Comparison of ENCODE assay signal across 9 mouse cellular contexts in genomic region chrX:142096904-142097303, GRCm38 (mm10).
A peak's percentile ranks its signal among the peaks of the same experiment; 100 is the strongest.
DNase-seq lines count a peak whose midpoint lies in the region; ATAC-seq and TF ChIP-seq lines count a peak whose summit lies in the region.
"Had no signal": no experiment of that assay in that cellular context is flagged by ENCODE, and none has a peak within 500 bp of the region (broad histone marks: within the 10 kb centered on the region; RNA-seq: fewer than 3 reads in every experiment).

No protein-coding gene starts in this region.

- peak; percentile 10 for DNase-seq in adrenal gland, adult 2 months
- no peak for DNase-seq in adrenal gland, adult 8-10 months
- DNase-seq in kidney, postnatal 0 days (ENCODE audit: low spot score) = peak; percentile 52
- peak; percentile 45 for DNase-seq in brain, adult 2 months (ENCODE audit: low read depth, low spot score)
- peak; percentile 31 to 39 for DNase-seq in left cerebral cortex, postnatal 14 days (ENCODE audit: low spot score in 2 of 2)
- no peak for DNase-seq in natural killer cell, adult 2 months (ENCODE audit: low spot score in 2 of 2)

- WGBS in kidney, postnatal 0 days = 47% methylated on average over 3 of the region's 3 CpGs
- WGBS in kidney, embryonic 15.5 days = 50% methylated on average over 3 of the region's 3 CpGs
- 42% methylated on average over 3 of the region's 3 CpGs for WGBS in forebrain, embryonic 16.5 days

- no peak for ATAC-seq in kidney, postnatal 0 days (replicated peaks; ENCODE audit: low FRiP score, low read depth)
- ATAC-seq in kidney, embryonic 15.5 days (replicated peaks; ENCODE audit: low FRiP score) = no peak
- ATAC-seq in forebrain, embryonic 16.5 days = no peak

- no peak overlapping the region for H3K9ac ChIP-seq in kidney, postnatal 0 days (ENCODE audit: low read depth, low read length)
- no peak overlapping the region for H3K9ac ChIP-seq in kidney, embryonic 15.5 days
- no peak overlapping the region for H3K9ac ChIP-seq in forebrain, embryonic 16.5 days (replicated peaks; ENCODE audit: low read depth, low read length)
- H3K9ac ChIP-seq: embryonic facial prominence, embryonic 15.5 days had no signal

- H3K9me3 ChIP-seq in kidney, postnatal 0 days (replicated peaks; ENCODE audit: low read length) = no peaks in the 10 kb centered on the region
- no peaks in the 10 kb centered on the region for H3K9me3 ChIP-seq in kidney, embryonic 15.5 days (replicated peaks)
- H3K9me3 ChIP-seq in forebrain, embryonic 16.5 days (ENCODE audit: control insufficient read depth, low read length) = no peaks in the 10 kb centered on the region
- H3K9me3 ChIP-seq: embryonic facial prominence, embryonic 15.5 days had no signal

- peak; percentile 69 for TF ChIP-seq CTCF in kidney, postnatal 0 days (IDR thresholded peaks at IDR 0.05; ENCODE audit: low read depth)

- no peaks in the 10 kb centered on the region for H3K27me3 ChIP-seq in kidney, postnatal 0 days (ENCODE audit: insufficient read depth, low read length)
- peaks cover 51% of the 10 kb centered on the region for H3K27me3 ChIP-seq in kidney, embryonic 15.5 days
- H3K27me3 ChIP-seq in forebrain, embryonic 16.5 days (replicated peaks; ENCODE audit: control insufficient read depth, insufficient read depth, low read length) = no peaks in the 10 kb centered on the region

- no peak overlapping the region for H3K4me3 ChIP-seq in kidney, postnatal 0 days (replicated peaks; ENCODE audit: low read depth, low read length)
- no peak overlapping the region for H3K4me3 ChIP-seq in kidney, embryonic 15.5 days (replicated peaks)
- no peak overlapping the region for H3K4me3 ChIP-seq in forebrain, embryonic 16.5 days (replicated peaks; ENCODE audit: low read length)
- H3K4me3 ChIP-seq: embryonic facial prominence, embryonic 15.5 days had no signal

- H3K4me1 ChIP-seq in kidney, postnatal 0 days (replicated peaks; ENCODE audit: insufficient read depth, low read length) = no peaks in the 10 kb centered on the region
- H3K4me1 ChIP-seq in kidney, embryonic 15.5 days = no peaks in the 10 kb centered on the region
- no peaks in the 10 kb centered on the region for H3K4me1 ChIP-seq in forebrain, embryonic 16.5 days (replicated peaks; ENCODE audit: control insufficient read depth, insufficient read depth, low read length)
- H3K4me1 ChIP-seq: embryonic facial prominence, embryonic 15.5 days had no signal

- intact Hi-C loops in left cerebral cortex, postnatal 14 days (cut with DNase I) = loop anchor here (10.0 kb wide), 1 partner anchor 502 kb away; no protein-coding TSS in a partner anchor

- H3K4me2 ChIP-seq in kidney, postnatal 0 days (ENCODE audit: low read length) = no peak overlapping the region
- no peak overlapping the region for H3K4me2 ChIP-seq in kidney, embryonic 15.5 days
- no peak overlapping the region for H3K4me2 ChIP-seq in forebrain, embryonic 16.5 days (ENCODE audit: low read length)
- H3K4me2 ChIP-seq: embryonic facial prominence, embryonic 15.5 days had no signal

- H3K36me3 ChIP-seq in kidney, postnatal 0 days (ENCODE audit: insufficient read depth, low read length) = no peaks in the 10 kb centered on the region
- H3K36me3 ChIP-seq in kidney, embryonic 15.5 days = no peaks in the 10 kb centered on the region
- H3K36me3 ChIP-seq in forebrain, embryonic 16.5 days (ENCODE audit: control insufficient read depth, insufficient read depth) = no peaks in the 10 kb centered on the region
- H3K36me3 ChIP-seq: embryonic facial prominence, embryonic 15.5 days had no signal

- no peak overlapping the region for H3K27ac ChIP-seq in kidney, postnatal 0 days
- H3K27ac ChIP-seq in kidney, embryonic 15.5 days = no peak overlapping the region
- no peak overlapping the region for H3K27ac ChIP-seq in forebrain, embryonic 16.5 days (ENCODE audit: low read length)
- H3K27ac ChIP-seq: embryonic facial prominence, embryonic 15.5 days had no signal

Comparison
In these comparisons a context has a peak if more than half of its experiments do, and no peak if none do; other contexts are left out.
1. DNase-seq: peak in adrenal gland, adult 2 months (single experiment), kidney, postnatal 0 days (single experiment), brain, adult 2 months (single experiment) and left cerebral cortex, postnatal 14 days (2 of 2); none in adrenal gland, adult 8-10 months (single experiment) and natural killer cell, adult 2 months (0 of 2).